In genomic region chr13:25341826-25342225, GRCm38 (mm10) we compare ENCODE assay signal across 17 mouse cellular contexts.
"Had no signal": no experiment of that assay in that cellular context is flagged by ENCODE, and none has a peak within 500 bp of the region (broad histone marks: within the 10 kb centered on the region; RNA-seq: fewer than 3 reads in every experiment).

No protein-coding gene starts in this region.

- DNase-seq: lung, adult 2 months; lung, postnatal 14 days; lung, postnatal 36 days; right cerebral cortex, postnatal 14 days; thymus, adult 2 months; thymus, postnatal 25 days; thymus, postnatal 4 days had no signal

- H3K4me1 ChIP-seq: lung, embryonic 15.5 days; megakaryocyte, embryonic 14.5 days; midbrain, embryonic 13.5 days; midbrain, embryonic 15.5 days; neural tube, embryonic 12.5 days; stomach, embryonic 15.5 days had no signal

- H3K4me2 ChIP-seq: lung, embryonic 15.5 days; midbrain, embryonic 11.5 days; midbrain, embryonic 13.5 days; midbrain, embryonic 15.5 days; neural tube, embryonic 12.5 days; stomach, embryonic 15.5 days had no signal

- ATAC-seq: lung, postnatal 0 days; midbrain, embryonic 13.5 days; midbrain, embryonic 15.5 days had no signal

- H3K36me3 ChIP-seq: lung, embryonic 15.5 days; midbrain, embryonic 13.5 days; midbrain, embryonic 15.5 days; neural tube, embryonic 12.5 days; stomach, embryonic 15.5 days had no signal

- H3K27ac ChIP-seq: lung, embryonic 15.5 days; macrophage; midbrain, embryonic 13.5 days; midbrain, embryonic 15.5 days; neural tube, embryonic 12.5 days; stomach, embryonic 15.5 days; stomach, postnatal 0 days had no signal

- H3K27me3 ChIP-seq: lung, embryonic 15.5 days; megakaryocyte, embryonic 14.5 days; midbrain, embryonic 13.5 days; midbrain, embryonic 15.5 days; neural tube, embryonic 12.5 days; stomach, embryonic 15.5 days had no signal

- H3K9ac ChIP-seq: lung, embryonic 15.5 days; midbrain, embryonic 13.5 days; midbrain, embryonic 15.5 days; neural tube, embryonic 12.5 days; stomach, embryonic 15.5 days had no signal

- H3K4me3 ChIP-seq: lung, embryonic 15.5 days; megakaryocyte, embryonic 14.5 days; midbrain, embryonic 13.5 days; midbrain, embryonic 15.5 days; neural tube, embryonic 12.5 days; stomach, embryonic 15.5 days had no signal

- H3K9me3 ChIP-seq: lung, embryonic 15.5 days; midbrain, embryonic 13.5 days; midbrain, embryonic 15.5 days; neural tube, embryonic 12.5 days; stomach, embryonic 15.5 days had no signal
